Mouse (Mus musculus) gastrocnemius, adult 8-10 months (tissue): Measurements from ENCODE around the gene Magea5. TPM values are rescaled to one million over a fixed set of nuclear protein-coding genes. Genes with fewer than 3 reads are reported as not detected.
"Not testable (repeated sequence)": the region's sequence is repeated elsewhere in the genome, so short reads cannot be mapped to it uniquely, and the experiment has no call there.

Source experiments
- DNase-seq, 2 experiments: peaks; one replicate each; pipeline ENCODE4 v3.0.0; 2022; ENCODE audit warnings: low spot score in 2 of 2
- total RNA-seq, 4 experiments: library from RNA; stranded (reverse); gene quantifications; 2 replicates each; pipeline ENCODE4 v1.2.4; 2022

Magea5 gene
- not detected for total RNA-seq

DNA sequence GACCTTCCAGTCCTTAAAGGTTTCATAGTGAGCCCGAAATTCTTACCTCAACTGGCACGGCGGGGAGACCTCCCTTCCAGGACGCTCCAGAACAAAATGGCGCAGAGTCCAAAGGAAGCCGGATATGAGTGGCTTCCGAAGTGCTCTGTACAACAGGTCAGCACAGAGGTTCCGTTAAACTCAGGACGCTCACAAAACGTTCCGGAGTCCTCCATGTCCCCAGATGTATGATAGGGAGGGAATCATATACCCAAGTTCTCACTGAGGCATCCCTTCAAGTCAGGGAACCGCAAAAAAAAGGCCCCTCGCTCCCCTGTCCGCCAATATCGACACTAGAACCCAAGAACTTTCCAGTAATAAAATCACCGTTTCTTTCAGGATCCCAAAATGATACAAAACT lies at the start of gene Magea5:
Gene Magea5 (minus strand): TSS at position 101 of the 400 bp plus-strand sequence.
- DNase-seq, result not testable (repeated sequence)

DNA sequence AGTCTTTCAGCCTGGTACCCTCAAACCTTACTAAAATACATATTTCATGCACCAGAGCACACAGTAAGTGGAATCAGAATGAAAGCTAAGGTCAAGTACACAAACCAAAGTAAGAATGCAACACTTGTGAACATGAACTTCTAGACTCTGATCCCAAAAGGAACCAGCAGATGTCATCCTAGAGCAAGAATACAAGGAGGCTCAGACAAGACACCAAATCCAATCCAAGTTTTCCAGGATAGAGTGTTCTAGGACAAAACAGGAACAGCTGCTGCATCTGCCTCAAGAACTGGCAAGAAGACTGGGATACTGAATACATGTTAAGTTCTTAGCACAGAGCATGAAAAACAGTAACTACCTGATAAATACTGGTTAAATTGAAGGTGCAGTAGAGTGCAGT lies 35.1 kb upstream of the Magea5 start:
- DNase-seq, result no peak

DNA sequence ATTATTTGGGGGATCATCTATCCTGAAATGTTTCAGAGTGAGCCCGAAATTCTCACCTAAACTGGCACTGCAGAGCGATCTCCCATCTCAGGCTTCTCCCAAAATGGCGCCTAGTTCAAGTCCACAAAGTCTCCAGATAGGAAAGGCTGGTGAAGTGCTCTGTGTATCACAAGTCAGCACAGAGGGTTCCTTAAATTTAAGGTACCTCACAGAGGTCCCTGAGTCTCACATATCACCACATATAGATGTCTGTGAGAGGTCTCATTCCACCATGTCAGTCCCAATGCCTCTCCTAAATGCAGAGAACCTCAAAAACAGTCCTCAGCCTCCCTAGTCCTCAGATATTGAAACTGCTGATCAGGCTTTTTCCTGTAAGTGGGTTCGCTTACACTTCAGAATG lies 30.6 kb upstream of the Magea5 start, which contains the start of gene Magea2:
Gene Magea2 (minus strand): TSS at position 101 of the 400 bp plus-strand sequence.
- DNase-seq, result not testable (repeated sequence)

DNA sequence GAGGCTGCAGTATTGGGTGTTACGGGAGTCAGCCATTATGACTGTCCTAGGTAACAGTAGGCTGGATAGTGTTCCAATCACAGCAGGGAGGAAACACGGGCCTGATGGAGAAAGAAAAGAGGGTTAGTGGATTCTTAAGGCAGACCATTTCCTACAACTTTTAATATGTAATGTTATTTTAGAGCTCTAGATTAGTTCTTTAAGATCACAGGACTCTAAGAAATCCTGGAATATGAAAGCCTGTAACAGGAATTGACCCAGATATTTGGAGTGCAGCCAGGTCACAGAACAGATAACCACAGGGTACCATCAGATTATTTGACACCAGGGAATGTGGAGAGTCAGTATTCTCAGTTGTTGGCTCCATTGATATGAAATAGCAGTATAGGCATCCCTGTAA lies 26.7 kb upstream of the Magea5 start, which contains the start of gene Magea1:
Gene Magea1 (minus strand): TSS at position 101 of the 400 bp plus-strand sequence.
- DNase-seq, result not testable (repeated sequence)

Other genes starting within 250 kb of the Magea5 start
- not detected for gene Cldn34b1, start 172.9 kb downstream of the Magea5 start, total RNA-seq
- not detected for gene Magea6, start 127.2 kb downstream of the Magea5 start, total RNA-seq
- gene Magea3, start 113.6 kb downstream of the Magea5 start, total RNA-seq, result not detected
- not detected for gene Magea8, start 67.3 kb downstream of the Magea5 start, total RNA-seq
- not detected for gene Magea1, start 26.6 kb upstream of the Magea5 start, total RNA-seq
- gene Magea2, start 30.5 kb upstream of the Magea5 start, total RNA-seq, result not detected
- gene Cldn34b2, start 65.3 kb upstream of the Magea5 start, total RNA-seq, result not detected
- 10 to 100 TPM; 11.0 to 19.8 (median 16.4) TPM for gene Sat1, start 153.3 kb upstream of the Magea5 start, total RNA-seq
- gene Acot9, start 199.3 kb upstream of the Magea5 start, total RNA-seq, result 10 to 100 TPM; 13.9 to 16.5 (median 15.4) TPM